Mouse (Mus musculus): ENCODE data around the gene Tcf23.

DNA sequence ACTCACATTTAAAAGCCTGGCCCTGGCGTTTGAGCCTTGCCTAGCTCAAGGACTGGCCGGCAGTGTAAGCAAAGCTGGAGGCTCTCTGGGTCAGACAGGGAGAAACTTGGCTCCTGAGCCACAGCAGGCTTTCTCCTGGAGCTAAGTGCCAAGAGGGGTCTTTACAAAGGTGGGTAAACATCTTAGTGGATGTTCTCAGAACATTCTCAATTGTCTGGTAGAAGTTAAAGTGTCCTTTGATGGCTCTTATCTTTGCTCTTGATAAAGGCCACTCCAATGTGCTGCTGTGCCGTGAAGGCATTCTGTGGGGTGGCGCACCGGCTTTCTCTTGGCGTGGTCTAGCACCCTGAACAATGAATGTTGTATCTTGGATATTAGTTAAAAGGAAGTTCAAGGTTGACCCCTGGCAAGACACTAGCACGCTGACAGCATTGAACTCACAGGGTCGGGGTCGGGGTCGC lies 45.9 kb upstream of the Tcf23 start:
- TF ChIP-seq POLR2A (IDR thresholded peaks at IDR 0.05; ENCODE audit: low read depth, low read length), result no peak
- no peak for TF ChIP-seq CTCF (IDR thresholded peaks at IDR 0.05; ENCODE audit: borderline replicate concordance, insufficient read depth, low read length)

Data from embryonic fibroblast, embryonic 13.5 days (primary cell).